8 mouse cellular contexts compared by ENCODE assay signal in genomic region chr7:79363370-79364043, GRCm38 (mm10). TPM values are rescaled to one million over a fixed set of nuclear protein-coding genes. Genes with fewer than 3 reads are reported as not detected.
A peak's percentile ranks its signal among the peaks of the same experiment; 100 is the strongest.
DNase-seq lines count a peak whose midpoint lies in the region; ATAC-seq and TF ChIP-seq lines count a peak whose summit lies in the region.
"Had no signal": no experiment of that assay in that cellular context is flagged by ENCODE, and none has a peak within 500 bp of the region (broad histone marks: within the 10 kb centered on the region; RNA-seq: fewer than 3 reads in every experiment).

No protein-coding gene starts in this region.

- DNase-seq in midbrain, embryonic 11.5 days (ENCODE audit: low spot score, missing footprints): peak; percentile 61
- no peak for DNase-seq in midbrain, embryonic 10.5 days (ENCODE audit: low spot score)
- peak; percentile 43 for DNase-seq in brain, embryonic 18.5 days (ENCODE audit: low read depth, low spot score)
- DNase-seq in heart, postnatal 0 days (ENCODE audit: low spot score): peak; percentile 70
- DNase-seq in limb, embryonic 10.5 days (ENCODE audit: low spot score): no peak
- peak; percentile 73 for DNase-seq in midbrain, postnatal 0 days (ENCODE audit: low spot score)
- DNase-seq in urinary bladder, postnatal 10 days (ENCODE audit: low spot score): no peak

- TF ChIP-seq CTCF in heart, postnatal 0 days (IDR thresholded peaks at IDR 0.05; ENCODE audit: low read depth): no peak
- TF ChIP-seq CTCF in midbrain, postnatal 0 days (IDR thresholded peaks at IDR 0.05): no peak

- no peak for ATAC-seq in midbrain, embryonic 11.5 days (ENCODE audit: low FRiP score)
- ATAC-seq in heart, postnatal 0 days (ENCODE audit: insufficient read depth, low read depth): peak; percentile 49
- ATAC-seq in midbrain, postnatal 0 days (ENCODE audit: low FRiP score): peak; percentile 47; the same call in 1 of the 2 replicates

- H3K4me2 ChIP-seq in midbrain, embryonic 11.5 days: no peak overlapping the region
- no peak overlapping the region for H3K4me2 ChIP-seq in heart, postnatal 0 days (ENCODE audit: low read depth, low read length)
- H3K4me2 ChIP-seq in midbrain, postnatal 0 days (ENCODE audit: low read depth, low read length, poor library complexity, severe bottlenecking): no peak overlapping the region

- H3K36me3 ChIP-seq in midbrain, embryonic 11.5 days (ENCODE audit: control insufficient read depth, insufficient read depth, low read length): peaks cover 3% of the 10 kb centered on the region
- peaks cover 49% of the 10 kb centered on the region for H3K36me3 ChIP-seq in midbrain, embryonic 10.5 days
- 0 out of 2 replicates have a peak, but pooled peaks cover 11% of the 10 kb centered on the region for H3K36me3 ChIP-seq in heart, postnatal 0 days (replicated peaks; ENCODE audit: control insufficient read depth, insufficient read depth, low read length)
- peaks cover 34% of the 10 kb centered on the region for H3K36me3 ChIP-seq in limb, embryonic 10.5 days
- peaks cover 5% of the 10 kb centered on the region; the same call in 1 of the 2 replicates for H3K36me3 ChIP-seq in midbrain, postnatal 0 days (ENCODE audit: insufficient read depth, low read length)

- no peaks in the 10 kb centered on the region for H3K4me1 ChIP-seq in midbrain, embryonic 11.5 days (ENCODE audit: control insufficient read depth, insufficient read depth, low read length)
- peaks cover 11% of the 10 kb centered on the region; the same call in 1 of the 2 replicates for H3K4me1 ChIP-seq in midbrain, embryonic 10.5 days
- peaks cover 36% of the 10 kb centered on the region for H3K4me1 ChIP-seq in heart, postnatal 0 days (ENCODE audit: control insufficient read depth, insufficient read depth)
- H3K4me1 ChIP-seq in limb, embryonic 10.5 days: peaks cover 28% of the 10 kb centered on the region
- no peaks in the 10 kb centered on the region for H3K4me1 ChIP-seq in midbrain, postnatal 0 days (ENCODE audit: insufficient read depth, low read length)

- H3K9ac ChIP-seq in midbrain, embryonic 11.5 days (ENCODE audit: low read length): no peak overlapping the region
- no peak overlapping the region for H3K9ac ChIP-seq in heart, postnatal 0 days (replicated peaks; ENCODE audit: low read depth, low read length)
- H3K9ac ChIP-seq in midbrain, postnatal 0 days (replicated peaks; ENCODE audit: low read length, poor library complexity, severe bottlenecking): no peak overlapping the region

- peak; percentile 75 for TF ChIP-seq EP300 in heart, postnatal 0 days (IDR thresholded peaks at IDR 0.05; ENCODE audit: low read depth)

- no peak overlapping the region for H3K4me3 ChIP-seq in midbrain, embryonic 11.5 days (ENCODE audit: low read depth, low read length)
- H3K4me3 ChIP-seq in midbrain, embryonic 10.5 days: no peak overlapping the region
- no peak overlapping the region for H3K4me3 ChIP-seq in heart, postnatal 0 days (ENCODE audit: low read depth, low read length)
- H3K4me3 ChIP-seq in limb, embryonic 10.5 days: no peak overlapping the region
- H3K4me3 ChIP-seq in midbrain, postnatal 0 days (ENCODE audit: low read depth, low read length): no peak overlapping the region

- H3K27ac ChIP-seq in midbrain, embryonic 11.5 days (ENCODE audit: low read depth, low read length): no peak overlapping the region
- H3K27ac ChIP-seq in midbrain, embryonic 10.5 days (replicated peaks): no peak overlapping the region
- H3K27ac ChIP-seq in heart, postnatal 0 days (ENCODE audit: low read depth): peak overlapping the region; percentile 36; the same call in 1 of the 2 replicates
- 0 out of 2 replicates have a peak overlapping the region, but pooled peaks have one; percentile 11 for H3K27ac ChIP-seq in limb, embryonic 10.5 days
- peak overlapping the region; percentile 67 for H3K27ac ChIP-seq in midbrain, postnatal 0 days (ENCODE audit: low read depth, low read length)
- H3K27ac ChIP-seq: macrophage had no signal

- H3K9me3 ChIP-seq in midbrain, embryonic 11.5 days (ENCODE audit: control insufficient read depth, low read length): no peaks in the 10 kb centered on the region
- H3K9me3 ChIP-seq in midbrain, embryonic 10.5 days (replicated peaks): no peaks in the 10 kb centered on the region
- H3K9me3 ChIP-seq in heart, postnatal 0 days (replicated peaks; ENCODE audit: control insufficient read depth, low read length): no peaks in the 10 kb centered on the region
- H3K9me3 ChIP-seq in limb, embryonic 10.5 days (replicated peaks): no peaks in the 10 kb centered on the region
- no peaks in the 10 kb centered on the region for H3K9me3 ChIP-seq in midbrain, postnatal 0 days (ENCODE audit: low read length)

- H3K27me3 ChIP-seq in midbrain, embryonic 11.5 days (ENCODE audit: control insufficient read depth, insufficient read depth, low read length): no peaks in the 10 kb centered on the region
- H3K27me3 ChIP-seq in midbrain, embryonic 10.5 days (ENCODE audit: low read depth, poor library complexity, severe bottlenecking): no peaks in the 10 kb centered on the region
- no peaks in the 10 kb centered on the region; the same call in 1 of the 2 replicates for H3K27me3 ChIP-seq in heart, postnatal 0 days (ENCODE audit: control insufficient read depth, insufficient read depth, low read length)
- H3K27me3 ChIP-seq in limb, embryonic 10.5 days (ENCODE audit: low read depth, poor library complexity, severe bottlenecking): no peaks in the 10 kb centered on the region
- H3K27me3 ChIP-seq in midbrain, postnatal 0 days (ENCODE audit: insufficient read depth, low read length): no peaks in the 10 kb centered on the region

- WGBS in midbrain, embryonic 11.5 days: 88% methylated on average over 8 of the region's 8 CpGs
- WGBS in midbrain, embryonic 10.5 days: 86% methylated on average over 8 of the region's 8 CpGs
- WGBS in heart, postnatal 0 days: 24% methylated on average over 8 of the region's 8 CpGs
- 76% methylated on average over 8 of the region's 8 CpGs for WGBS in limb, embryonic 10.5 days
- WGBS in midbrain, postnatal 0 days: 60% methylated on average over 8 of the region's 8 CpGs

RNA-seq across cellular contexts. Expression of gene Rlbp1, which starts 23.3 kb away (rescaled TPM):
- polyA plus RNA-seq in midbrain, embryonic 11.5 days (2014; fragmentation: Nextera tagmentation; extraction: Ambion mirVana): 0.52 and 0.63 TPM in 2 replicates
- 0.31 and 0.91 TPM in 2 replicates for polyA plus RNA-seq in midbrain, embryonic 10.5 days (2016; fragmentation: Nextera tagmentation; extraction: Ambion mirVana)
- total RNA-seq in heart, postnatal 0 days (2014; rRNA removed; ENCODE audit: low replicate concordance): not detected in 2 replicates
- not detected in 2 replicates for polyA plus RNA-seq in heart, postnatal 0 days (2015; fragmentation: Nextera tagmentation; extraction: Ambion mirVana)
- polyA plus RNA-seq in limb, embryonic 10.5 days (2016; fragmentation: Nextera tagmentation; extraction: Ambion mirVana): 0.21 and 0.33 TPM in 2 replicates
- 7.4 and 8.4 TPM in 2 replicates for total RNA-seq in midbrain, postnatal 0 days (2014; rRNA removed)
- polyA plus RNA-seq in midbrain, postnatal 0 days (2015; fragmentation: Nextera tagmentation; extraction: Ambion mirVana): 7.4 and 10.6 TPM in 2 replicates
- polyA plus RNA-seq: macrophage had no signal

RNA-seq across cellular contexts. Expression of gene Fanci, which starts 28.2 kb away (rescaled TPM):
- polyA plus RNA-seq in midbrain, embryonic 11.5 days (2014; fragmentation: Nextera tagmentation; extraction: Ambion mirVana): 18.7 and 20.2 TPM in 2 replicates
- 20.9 and 22.6 TPM in 2 replicates for polyA plus RNA-seq in midbrain, embryonic 10.5 days (2016; fragmentation: Nextera tagmentation; extraction: Ambion mirVana)
- total RNA-seq in heart, postnatal 0 days (2014; rRNA removed; ENCODE audit: low replicate concordance): 6.1 and 13.5 TPM in 2 replicates
- 1.5 and 1.7 TPM in 2 replicates for polyA plus RNA-seq in heart, postnatal 0 days (2015; fragmentation: Nextera tagmentation; extraction: Ambion mirVana)
- polyA plus RNA-seq in limb, embryonic 10.5 days (2016; fragmentation: Nextera tagmentation; extraction: Ambion mirVana): 19.7 and 22.4 TPM in 2 replicates
- 1.2 and 4.4 TPM in 2 replicates for total RNA-seq in midbrain, postnatal 0 days (2014; rRNA removed)
- polyA plus RNA-seq in midbrain, postnatal 0 days (2015; fragmentation: Nextera tagmentation; extraction: Ambion mirVana): 0.66 and 1.1 TPM in 2 replicates

Comparison
In these comparisons a context has a peak if more than half of its experiments do, and no peak if none do; other contexts are left out.
1. DNase-seq: peak in midbrain, embryonic 11.5 days (single experiment), brain, embryonic 18.5 days (single experiment), heart, postnatal 0 days (single experiment) and midbrain, postnatal 0 days (single experiment); none in midbrain, embryonic 10.5 days (single experiment), limb, embryonic 10.5 days (single experiment) and urinary bladder, postnatal 10 days (single experiment).
2. H3K27ac ChIP-seq: peak in heart, postnatal 0 days (single experiment), limb, embryonic 10.5 days (single experiment) and midbrain, postnatal 0 days (single experiment); none in midbrain, embryonic 11.5 days (single experiment) and midbrain, embryonic 10.5 days (single experiment).